Mouse (Mus musculus): Measurements from ENCODE around the gene Stk32c.

Stk32c gene

DNA sequence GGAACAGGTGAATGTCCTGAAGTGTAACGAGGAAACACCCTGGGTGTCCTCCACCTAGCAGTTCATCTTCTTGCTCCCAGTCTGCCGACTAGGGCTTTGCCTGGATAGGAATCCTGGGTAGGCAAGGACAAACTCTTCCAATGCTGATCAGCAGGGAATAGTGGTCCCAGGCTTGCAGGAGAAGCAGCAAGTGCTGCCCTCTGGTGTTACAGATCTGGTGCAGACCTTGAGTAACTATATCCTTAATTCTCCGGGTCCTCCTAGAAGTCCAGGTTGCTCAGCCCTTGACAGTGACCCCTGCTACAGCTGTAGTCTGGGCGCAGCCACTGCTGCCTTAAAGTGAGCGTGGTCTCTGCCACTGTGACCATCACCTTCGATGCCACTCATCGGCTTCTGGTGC, 13.0 kb downstream of the Stk32c start:
- DNase-seq (ENCODE audit: low spot score in 2 of 2) = peak; percentile 51 to 65

DNA sequence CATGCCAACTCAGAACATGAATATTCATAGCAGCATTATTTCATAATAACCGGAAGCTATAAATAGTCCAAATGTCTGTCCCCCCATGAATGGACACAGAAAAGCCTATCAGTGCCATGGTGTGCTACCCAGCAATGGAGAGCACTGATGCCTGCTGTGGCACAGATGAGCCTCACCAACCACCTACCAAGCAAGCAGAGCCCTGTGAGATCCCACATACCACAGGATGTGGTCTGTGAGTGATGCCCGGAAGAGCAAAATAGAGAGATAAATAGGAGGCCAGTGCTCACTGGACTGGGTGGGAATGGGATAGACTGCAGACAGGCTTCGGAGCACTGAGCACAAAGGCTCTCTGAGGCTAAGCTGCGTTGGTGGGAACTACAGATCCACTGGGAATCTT, 16.1 kb downstream of the Stk32c start:
- DNase-seq (ENCODE audit: low spot score in 2 of 2) = peak in 1 of 2 experiments; percentile 28

DNA sequence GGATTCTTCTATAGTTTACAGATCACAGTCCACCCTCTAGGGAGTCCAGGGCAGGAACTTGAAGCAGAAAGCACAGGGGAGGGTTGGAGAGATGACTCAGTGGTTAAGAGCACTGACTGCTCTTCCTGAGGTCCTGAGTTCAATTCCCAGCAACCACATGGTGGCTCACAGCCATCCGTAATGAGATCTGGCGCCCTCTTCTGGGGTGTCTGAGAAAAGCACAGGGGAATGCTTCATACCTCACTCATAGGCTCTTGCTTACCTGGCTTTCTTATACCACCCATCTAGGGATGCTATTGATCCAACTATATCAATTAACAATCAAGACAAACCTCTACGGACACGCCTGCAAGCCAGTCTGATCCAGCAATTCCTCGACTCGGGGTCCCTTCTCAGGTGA, 21.5 kb downstream of the Stk32c start:
- DNase-seq (ENCODE audit: low spot score in 2 of 2) = peak in 1 of 2 experiments; percentile 49

DNA sequence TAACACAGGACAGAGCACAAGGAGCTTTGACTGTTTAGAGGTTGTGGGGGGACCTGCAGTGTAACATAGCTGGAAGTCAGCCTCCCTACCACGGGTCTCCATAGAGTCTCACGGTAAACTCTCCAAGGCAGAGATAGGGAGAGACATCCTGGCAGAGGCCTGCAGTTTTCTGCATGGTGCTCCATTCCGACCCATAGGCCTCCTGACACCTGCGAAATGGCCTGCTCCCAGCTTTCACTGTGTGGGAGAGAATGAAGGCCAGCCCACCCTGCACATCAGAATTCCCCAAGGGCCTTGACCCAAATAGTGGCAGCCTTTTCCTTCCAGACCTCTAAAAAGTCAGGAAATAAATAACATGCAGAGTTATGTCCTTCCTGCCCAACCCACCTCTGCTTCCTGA, 22.5 kb downstream of the Stk32c start:
- peak in 1 of 2 experiments; percentile 34 for DNase-seq (ENCODE audit: low spot score in 2 of 2)

DNA sequence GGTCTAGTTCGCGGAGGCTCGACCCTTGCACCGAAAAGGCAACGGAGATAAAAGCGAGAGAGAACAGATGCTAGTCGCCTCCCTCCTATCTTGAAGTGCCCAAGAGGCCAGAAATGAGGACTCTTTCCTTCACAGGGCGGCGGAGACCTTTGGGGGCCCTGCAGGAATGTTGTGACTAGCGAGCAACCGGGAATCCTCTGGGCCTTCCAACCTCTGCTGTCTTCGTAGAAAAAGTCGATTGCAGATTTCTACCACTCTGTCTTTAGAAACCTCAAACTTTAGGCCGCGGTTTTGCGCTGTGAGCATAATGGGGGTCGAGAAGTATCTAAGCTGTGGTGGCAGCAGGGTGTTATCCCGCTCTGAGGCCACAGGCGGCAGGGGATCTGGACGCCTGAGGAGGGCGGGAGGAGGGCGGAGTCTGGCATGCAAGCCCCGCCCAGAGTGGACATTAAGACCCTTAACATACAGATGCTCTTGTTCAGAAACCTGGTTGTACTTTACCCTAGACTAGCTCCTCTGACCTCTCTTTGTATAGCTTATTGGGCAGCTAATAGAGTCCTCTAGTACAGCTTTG, 24.4 kb downstream of the Stk32c start:
- no peak for DNase-seq (ENCODE audit: low spot score in 2 of 2)

DNA sequence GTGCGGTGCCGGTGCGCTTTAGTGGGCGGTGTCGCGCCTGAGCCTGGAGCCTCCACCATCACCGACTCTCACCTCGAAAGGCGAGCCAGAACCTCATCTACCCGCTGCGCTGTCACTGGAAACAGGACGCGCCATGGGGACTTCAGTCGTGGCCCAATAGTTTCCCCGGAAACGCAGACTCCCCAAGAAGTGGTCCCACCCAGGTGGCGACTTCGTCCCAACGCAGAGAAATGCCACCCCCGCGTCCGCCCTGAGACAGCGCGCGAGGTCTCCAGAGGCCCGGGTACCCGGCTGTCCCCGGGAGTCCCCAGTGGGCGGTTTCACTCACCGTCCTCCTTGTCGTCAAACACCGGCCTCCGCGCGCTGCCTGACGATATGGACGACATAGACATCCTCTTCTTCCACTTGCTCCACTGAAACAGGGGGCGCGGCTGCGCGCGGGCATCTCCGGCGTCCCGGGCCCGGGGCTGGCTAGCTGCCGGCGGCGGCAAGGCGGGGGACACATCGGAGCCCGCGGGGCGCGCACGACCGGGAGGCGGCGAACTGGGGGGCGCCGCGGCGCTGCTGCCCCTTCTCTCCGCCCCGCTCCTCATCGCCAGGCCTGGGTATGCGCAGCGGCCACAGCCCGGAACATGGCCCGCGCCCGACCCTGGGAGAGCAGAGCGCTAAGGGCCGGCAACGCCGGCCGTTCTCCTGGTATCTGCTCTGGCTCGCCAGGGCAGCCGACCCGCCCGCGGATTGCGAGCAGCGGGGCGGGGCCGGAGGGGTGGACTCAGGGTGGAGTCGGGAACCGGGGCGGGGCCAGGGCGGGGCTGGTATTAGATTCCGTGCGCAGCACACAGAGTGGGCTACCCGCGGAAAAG, 25.1 kb downstream of the Stk32c start:
- DNase-seq (ENCODE audit: low spot score in 2 of 2) = peak; percentile 68 to 80

DNA sequence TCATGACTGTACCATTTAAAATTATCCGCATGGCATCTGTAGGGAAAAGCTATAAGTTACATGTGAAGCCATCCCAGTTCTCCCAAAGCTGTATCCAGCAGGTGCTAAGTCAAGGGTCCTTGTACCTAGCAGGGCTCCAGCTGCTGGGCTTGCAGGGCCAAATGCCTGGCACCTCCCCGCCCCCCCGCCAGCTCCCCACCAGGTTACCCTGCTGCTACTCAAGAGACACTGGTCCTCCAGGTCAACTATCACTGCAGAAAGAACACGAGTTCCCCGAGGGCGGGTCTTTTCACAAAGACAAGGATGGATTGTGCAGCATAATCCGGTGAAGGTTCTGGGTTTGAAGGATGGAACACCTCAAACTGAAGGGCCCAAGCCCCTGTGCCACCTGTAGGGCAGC, 25.8 kb downstream of the Stk32c start:
- peak in 1 of 2 experiments; percentile 52 for DNase-seq (ENCODE audit: low spot score in 2 of 2)

DNA sequence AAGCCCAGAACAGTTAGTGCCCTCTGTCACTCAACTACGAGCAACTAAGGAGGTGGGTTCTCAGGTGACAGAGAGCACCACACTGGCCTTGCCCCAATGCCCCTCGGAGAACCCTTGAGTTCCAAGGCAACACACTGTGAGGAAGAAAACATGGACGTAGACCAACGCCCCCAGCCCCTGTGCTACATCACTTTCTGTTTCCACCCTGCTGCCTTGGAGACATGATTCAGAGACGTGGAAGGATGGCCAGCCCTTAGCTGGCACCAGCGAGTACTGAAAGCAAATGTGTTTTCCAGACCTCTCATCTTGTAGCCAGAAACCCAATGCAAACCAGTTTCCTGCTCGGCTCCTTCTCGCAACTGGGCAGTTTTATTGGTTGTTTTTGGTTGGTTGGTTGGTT, 26.7 kb downstream of the Stk32c start:
- DNase-seq (ENCODE audit: low spot score in 2 of 2) = peak in 1 of 2 experiments; percentile 53

DNA sequence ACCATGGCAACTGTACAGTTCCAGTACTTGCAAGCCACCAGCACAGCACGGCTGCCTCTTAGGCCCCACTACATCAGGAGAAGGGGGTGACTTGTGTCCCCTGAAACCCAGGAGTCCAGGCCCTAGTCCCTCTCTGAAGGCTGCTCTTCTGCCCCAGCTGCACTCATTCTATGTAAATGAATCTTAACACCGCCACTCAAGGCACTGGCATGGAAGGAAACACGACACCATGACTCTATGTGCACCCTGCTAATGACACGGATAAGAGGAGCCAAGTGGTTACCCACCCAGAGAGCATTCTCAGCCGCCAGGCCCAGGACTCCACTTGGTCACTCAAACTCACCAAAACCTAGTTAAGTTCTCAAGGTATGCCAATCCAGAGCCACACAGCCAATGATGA, 27.1 kb downstream of the Stk32c start:
- peak in 1 of 2 experiments; percentile 51 for DNase-seq (ENCODE audit: low spot score in 2 of 2)

DNA sequence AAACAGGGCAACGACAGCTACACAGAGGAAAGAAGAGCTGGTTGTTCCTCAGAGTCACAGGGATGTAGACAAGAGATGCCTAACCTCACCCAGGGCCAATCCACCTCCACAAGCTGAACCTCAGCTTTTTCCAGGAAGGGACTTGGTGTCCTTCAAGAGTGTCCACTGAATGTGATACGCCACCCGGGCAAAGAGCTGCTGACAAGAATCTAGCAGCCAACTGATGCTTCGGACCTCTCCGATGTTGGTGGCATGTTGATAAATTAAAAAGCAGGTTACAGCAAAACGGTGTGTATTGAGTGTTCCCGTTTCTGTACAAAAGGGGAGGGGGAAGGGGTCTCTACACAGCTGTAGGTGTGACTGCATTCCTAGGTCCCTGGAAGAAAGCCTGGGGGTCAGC, 28.3 kb downstream of the Stk32c start:
- DNase-seq (ENCODE audit: low spot score in 2 of 2) = peak in 1 of 2 experiments; percentile 45

DNA sequence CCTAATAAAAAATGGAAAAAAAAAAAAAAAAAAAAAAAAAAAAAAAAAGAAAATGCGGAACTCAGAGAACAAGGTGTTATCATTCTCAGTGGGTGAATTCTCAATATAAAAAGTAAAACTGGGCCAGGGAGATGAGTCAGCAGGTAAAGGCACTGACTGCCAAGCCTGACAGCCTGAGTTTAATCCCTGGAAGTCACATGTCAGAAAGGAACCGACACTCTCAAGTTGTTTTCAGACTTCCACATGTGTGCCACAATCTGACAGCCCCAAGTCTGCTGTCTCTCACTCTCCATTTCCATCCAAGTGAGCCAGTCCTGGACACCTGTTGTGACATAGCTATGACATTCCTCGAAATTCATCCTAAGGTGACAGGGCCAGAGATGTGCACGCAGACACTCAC, 28.7 kb downstream of the Stk32c start:
- DNase-seq (ENCODE audit: low spot score in 2 of 2) = peak in 1 of 2 experiments; percentile 25

DNA sequence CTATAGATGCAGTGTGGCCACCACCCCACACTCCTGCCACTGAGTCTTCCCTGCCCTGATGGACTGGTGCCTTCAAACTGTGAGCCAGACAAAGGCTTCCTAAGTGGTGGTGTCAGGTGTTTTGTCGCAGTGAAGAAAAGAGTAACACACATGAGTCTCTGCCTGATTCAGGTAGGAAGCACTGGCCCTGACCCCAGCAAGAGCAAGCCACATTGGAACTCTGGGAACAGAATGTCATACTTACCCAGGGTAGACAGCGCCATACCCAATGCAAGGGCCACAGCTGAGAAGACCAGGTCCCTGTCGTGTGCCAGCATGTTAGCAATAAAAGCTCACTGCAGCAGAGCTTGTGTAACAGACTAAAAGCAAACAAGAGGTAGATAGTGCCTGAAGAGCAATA, 33.0 kb downstream of the Stk32c start:
- peak in 1 of 2 experiments; percentile 26 for DNase-seq (ENCODE audit: low spot score in 2 of 2)

DNA sequence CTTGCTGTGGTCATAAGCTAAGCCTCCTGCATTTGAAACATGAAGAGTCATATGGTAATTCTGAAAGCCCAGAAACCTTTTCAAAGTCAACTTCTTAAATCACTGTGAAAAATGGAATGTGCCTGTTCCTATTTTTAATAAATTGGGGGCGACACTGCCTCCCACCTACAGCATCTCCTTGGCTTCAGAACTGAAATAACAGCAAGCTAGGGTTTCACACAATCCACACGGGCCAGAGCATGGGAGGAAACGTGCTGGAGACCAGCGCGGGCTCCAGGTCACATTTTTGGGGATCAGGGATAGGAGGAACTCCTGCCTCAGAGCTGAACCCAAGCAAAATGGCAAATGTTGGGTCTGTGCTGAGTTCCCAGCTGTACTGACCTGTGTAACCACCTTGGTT, 33.8 kb downstream of the Stk32c start:
- no peak for DNase-seq (ENCODE audit: low spot score in 2 of 2)

DNA sequence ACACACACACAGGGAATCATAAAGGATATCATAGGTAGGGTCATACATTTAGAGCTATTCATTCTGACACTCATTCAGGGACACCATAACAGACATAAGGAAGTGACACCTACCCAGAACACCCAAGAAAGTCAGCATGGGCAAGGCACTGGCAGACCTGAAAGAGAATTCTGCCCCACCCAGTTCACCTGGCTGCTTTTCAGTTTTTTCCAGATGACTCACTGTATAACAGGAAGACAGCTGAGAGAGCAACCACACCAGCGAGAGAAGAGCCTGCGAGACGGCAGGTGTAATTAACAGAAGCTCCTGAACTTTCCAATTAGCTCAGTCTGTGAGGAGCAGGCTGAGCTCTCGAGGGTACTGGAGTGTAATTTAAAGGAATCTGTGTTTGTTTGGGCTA, 44.0 kb downstream of the Stk32c start:
- DNase-seq (ENCODE audit: low spot score in 2 of 2) = no peak

DNA sequence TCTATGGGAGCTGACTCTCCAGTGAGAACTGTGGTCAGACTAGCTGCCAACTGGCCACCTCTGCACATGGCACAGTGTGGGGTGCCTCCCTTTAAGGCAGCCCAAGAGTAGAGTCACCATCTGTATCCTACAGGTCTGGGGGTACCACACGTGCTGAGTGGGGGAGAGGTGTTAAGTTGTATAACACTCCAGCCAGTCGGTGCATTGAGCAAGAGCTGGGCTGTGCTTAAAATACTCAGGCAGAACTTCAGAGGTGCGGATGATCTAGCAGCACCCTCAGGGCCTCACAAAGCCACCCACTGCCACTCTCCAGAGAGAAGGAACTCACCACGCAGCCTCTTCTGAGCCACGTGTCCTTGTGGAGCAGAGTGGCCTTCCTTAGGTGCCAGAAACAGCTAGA, 48.7 kb downstream of the Stk32c start:
- no peak for DNase-seq (ENCODE audit: low spot score in 2 of 2)

DNA sequence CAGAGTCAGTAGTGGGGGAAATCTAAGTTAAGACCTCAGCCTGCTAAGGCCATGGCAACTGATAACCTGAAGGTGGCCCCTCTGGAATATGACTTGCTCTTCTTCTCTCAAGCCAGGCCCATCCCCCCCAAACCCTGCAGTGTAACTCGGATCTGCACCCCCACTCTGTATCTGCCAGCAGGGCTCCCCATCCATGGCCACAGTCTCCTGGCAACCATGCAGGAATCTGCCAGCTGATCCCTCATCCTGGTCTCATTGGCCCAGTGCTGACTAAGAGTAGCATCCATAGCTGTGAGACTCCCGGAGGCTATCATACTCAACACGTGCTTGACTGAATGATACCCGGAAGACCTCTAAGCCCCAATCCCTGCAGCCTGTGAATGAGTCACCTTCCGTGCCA, 54.2 kb downstream of the Stk32c start:
- no peak for DNase-seq (ENCODE audit: low spot score in 2 of 2)

DNA sequence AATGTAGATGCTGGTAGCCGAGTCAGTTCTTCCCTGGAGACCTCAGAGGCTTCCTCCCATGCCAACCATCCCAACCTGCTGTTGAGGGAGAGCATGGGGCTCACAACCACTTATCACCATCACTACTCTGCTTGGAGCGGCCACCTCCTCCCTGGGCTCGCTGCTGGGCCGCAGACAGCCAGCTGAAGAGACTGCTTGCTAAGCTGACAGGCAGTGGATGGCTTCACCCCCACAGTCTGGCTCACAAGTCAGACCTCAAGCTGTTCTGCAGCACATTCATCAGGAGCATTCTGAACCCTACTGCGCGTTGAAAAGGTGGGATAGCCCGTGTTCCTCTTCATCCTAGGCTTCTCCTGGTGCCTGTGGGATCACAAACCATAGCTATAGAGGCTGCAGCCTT, 54.6 kb downstream of the Stk32c start:
- no peak for DNase-seq (ENCODE audit: low spot score in 2 of 2)

DNA sequence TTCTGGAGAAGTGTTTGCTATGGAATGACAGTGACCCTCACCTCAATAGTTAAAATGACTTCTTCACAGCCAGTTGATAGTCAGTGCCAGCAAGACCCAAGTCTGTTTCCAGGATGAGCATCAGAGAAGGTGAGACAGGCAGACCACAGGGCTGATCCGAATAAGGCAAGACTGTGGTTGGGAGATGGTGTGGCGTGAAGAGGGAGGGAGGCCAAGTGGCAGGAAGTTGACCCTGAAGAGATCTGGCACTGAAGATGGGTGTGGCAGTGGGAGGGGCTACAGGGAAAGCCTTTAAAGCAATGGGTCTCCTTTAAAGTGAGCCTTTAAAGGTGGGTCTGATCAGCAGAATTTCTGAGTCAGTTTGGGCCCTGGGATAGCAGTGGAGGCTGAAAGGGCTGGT, 55.6 kb downstream of the Stk32c start:
- DNase-seq (ENCODE audit: low spot score in 2 of 2) = no peak

DNA sequence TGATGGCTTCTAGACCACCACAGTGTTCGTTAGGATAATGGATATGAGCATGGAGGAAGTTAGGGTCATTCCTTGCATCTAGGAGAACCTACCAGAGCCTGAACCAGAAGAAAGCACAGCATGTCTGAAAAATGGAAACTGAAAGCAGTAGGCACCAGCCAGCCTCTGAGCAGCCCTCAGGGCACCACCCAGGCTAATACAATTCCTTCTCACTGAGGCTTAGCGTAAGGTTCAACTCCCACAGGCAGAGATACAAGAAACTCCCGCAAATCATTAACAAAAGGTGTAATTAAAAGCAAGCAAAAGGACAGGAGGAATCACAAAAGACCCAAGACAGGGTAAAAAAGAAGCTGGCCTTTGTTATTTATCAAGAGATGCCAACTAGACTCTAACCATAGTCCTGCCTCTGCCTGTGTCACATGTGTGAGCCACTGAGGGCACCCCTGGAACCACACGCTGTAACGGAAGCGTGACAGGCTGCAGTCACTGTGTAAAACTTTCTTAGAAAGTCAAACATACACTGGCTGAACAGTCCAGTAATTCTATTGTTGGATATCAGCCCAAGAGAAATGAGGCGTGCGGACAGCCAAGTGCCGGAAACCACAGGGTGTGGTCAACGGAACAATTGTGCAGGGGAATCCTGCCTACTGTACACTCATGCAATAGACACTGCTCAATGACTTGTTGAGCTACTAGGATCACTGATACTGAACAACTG, 56.6 kb downstream of the Stk32c start:
- no peak for DNase-seq (ENCODE audit: low spot score in 2 of 2)

DNA sequence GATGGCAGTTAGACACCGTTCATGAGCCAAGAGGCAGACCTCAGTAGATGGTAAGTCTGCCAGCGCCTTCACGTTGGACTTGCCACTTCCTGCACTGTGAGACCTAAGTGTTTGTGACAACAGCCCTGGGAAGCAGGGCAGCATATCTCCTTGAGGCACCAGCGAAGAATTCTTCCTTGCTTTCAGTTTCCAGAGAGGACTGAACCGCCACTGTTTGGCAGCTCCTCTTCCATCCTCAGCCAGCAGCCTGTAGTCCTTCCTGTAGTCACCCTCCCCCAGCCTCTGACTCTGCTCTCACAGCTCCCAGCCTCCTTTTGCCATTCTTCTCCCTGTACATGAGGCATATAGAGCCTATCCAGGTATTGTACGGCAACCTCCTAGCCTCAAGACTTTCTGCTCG, 60.2 kb downstream of the Stk32c start:
- DNase-seq (ENCODE audit: low spot score in 2 of 2) = no peak

DNA sequence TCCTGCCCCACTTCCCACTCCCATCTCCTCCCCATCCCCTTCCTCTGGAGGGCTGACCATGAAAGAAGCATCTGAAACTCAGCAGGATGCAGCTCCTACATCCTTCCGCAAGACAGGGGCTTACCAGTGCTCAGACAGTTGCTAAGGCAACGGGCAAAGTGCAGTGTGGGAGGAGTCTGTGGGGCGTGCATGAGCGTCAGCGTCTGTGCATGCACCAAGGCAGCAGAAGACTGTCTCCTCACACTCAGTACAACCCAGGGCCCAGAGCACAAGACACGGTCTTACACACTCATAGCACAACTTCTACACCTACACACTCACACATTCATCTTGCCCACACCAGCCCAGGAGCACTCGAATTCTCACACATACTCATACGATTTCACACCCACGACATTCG, 62.0 kb downstream of the Stk32c start:
- no peak for DNase-seq (ENCODE audit: low spot score in 2 of 2)

DNA sequence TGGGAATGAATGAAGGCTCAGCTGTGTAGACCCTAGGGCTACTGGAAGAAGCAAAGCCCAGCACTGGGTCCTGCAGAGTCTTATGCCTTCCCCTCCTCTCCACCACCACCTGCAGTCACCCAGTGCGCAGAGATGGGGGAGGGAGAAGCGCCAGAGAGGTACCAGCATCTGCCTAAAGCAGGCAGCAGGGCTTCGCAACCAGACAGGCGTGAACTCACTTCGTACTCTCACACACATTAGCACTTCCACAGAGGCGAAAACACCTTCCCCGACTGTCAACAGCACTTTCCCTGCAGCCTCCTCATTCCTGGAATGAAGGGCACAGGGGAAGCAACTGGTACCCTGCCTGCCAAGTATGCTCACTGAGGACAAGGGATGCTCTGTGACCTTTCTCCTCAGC, 63.7 kb downstream of the Stk32c start:
- DNase-seq (ENCODE audit: low spot score in 2 of 2) = no peak

DNA sequence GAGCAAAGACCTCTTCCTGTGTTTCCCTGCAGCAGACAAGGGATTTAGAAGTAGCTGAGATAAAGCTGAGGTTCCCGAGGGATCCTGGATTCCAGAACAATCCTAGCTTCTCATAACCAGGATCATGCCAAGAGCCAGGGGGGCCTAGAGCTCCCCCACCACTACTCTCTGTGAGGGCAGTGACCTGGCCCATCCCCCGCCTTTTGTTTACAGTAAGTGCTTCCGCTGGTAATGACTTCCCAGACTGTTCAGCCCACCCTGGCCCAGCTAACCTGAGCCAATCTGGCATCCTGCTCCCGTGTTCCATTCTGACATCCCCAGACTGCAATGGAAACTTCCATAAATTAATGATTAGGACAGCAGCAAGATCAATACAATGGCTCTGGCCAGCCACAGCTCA, 65.7 kb downstream of the Stk32c start:
- DNase-seq (ENCODE audit: low spot score in 2 of 2) = no peak

Data from urinary bladder, postnatal 4 days (tissue).